Mouse (Mus musculus) 3134 (cell line): ENCODE data around the gene Grm8.

Experiments
- DNase-seq: peaks from one replicate; pipeline ENCODE4 v3.0.0-alpha.2; 2011; ENCODE audit warnings: low spot score; ENCODE audit not compliant: insufficient read length; ENCODE audit errors: extremely low read depth

Gene Grm8

GRCm38 (mm10) chr6:28051966-28052365 lies 83.0 kb downstream of the Grm8 start:
- no peak for DNase-seq

GRCm38 (mm10) chr6:28042339-28042738 lies 92.6 kb downstream of the Grm8 start:
- DNase-seq, result no peak

GRCm38 (mm10) chr6:28040815-28041214 lies 94.2 kb downstream of the Grm8 start:
- DNase-seq, result no peak

GRCm38 (mm10) chr6:28032006-28032405 lies 103.0 kb downstream of the Grm8 start:
- DNase-seq, result no peak

- DNase-seq, result no peak
Observed at GRCm38 (mm10) chr6:28017653-28018052, 117.3 kb downstream of the Grm8 start.

- no peak for DNase-seq
Observed at GRCm38 (mm10) chr6:28007001-28007400, 128.0 kb downstream of the Grm8 start.

- DNase-seq, result no peak
Observed at GRCm38 (mm10) chr6:27997250-27997649, 137.7 kb downstream of the Grm8 start.

- no peak for DNase-seq
Observed at GRCm38 (mm10) chr6:27991241-27991640, 143.7 kb downstream of the Grm8 start.

- no peak for DNase-seq
Observed at GRCm38 (mm10) chr6:27982598-27982997, 152.4 kb downstream of the Grm8 start.

GRCm38 (mm10) chr6:27982021-27982420 lies 153.0 kb downstream of the Grm8 start:
- no peak for DNase-seq

- DNase-seq, result no peak
Observed at GRCm38 (mm10) chr6:27977361-27977760, 157.6 kb downstream of the Grm8 start.

- DNase-seq, result no peak
Observed at GRCm38 (mm10) chr6:27968859-27969258, 166.1 kb downstream of the Grm8 start.

GRCm38 (mm10) chr6:27967037-27967436 lies 167.9 kb downstream of the Grm8 start:
- no peak for DNase-seq

- no peak for DNase-seq
Observed at GRCm38 (mm10) chr6:27965237-27965636, 169.7 kb downstream of the Grm8 start.

GRCm38 (mm10) chr6:27963887-27964286 lies 171.1 kb downstream of the Grm8 start:
- no peak for DNase-seq

- DNase-seq, result no peak
Observed at GRCm38 (mm10) chr6:27956278-27956857, 178.6 kb downstream of the Grm8 start.

- no peak for DNase-seq
Observed at GRCm38 (mm10) chr6:27951433-27951832, 183.5 kb downstream of the Grm8 start.

GRCm38 (mm10) chr6:27928058-27928457 lies 206.9 kb downstream of the Grm8 start:
- DNase-seq, result no peak

- no peak for DNase-seq
Observed at GRCm38 (mm10) chr6:27913281-27913680, 221.7 kb downstream of the Grm8 start.

- DNase-seq, result no peak
Observed at GRCm38 (mm10) chr6:27904358-27904757, 230.6 kb downstream of the Grm8 start.

GRCm38 (mm10) chr6:27902224-27902623 lies 232.8 kb downstream of the Grm8 start:
- no peak for DNase-seq

- no peak for DNase-seq
Observed at GRCm38 (mm10) chr6:27901396-27901795, 233.6 kb downstream of the Grm8 start.

- DNase-seq, result no peak
Observed at GRCm38 (mm10) chr6:27895153-27895552, 239.8 kb downstream of the Grm8 start.
